Mouse (Mus musculus) G1E (cell line): Measurements from ENCODE around the gene Calm3. TPM values are rescaled to one million over a fixed set of nuclear protein-coding genes. Genes with fewer than 3 reads are reported as not detected.
"Not testable (repeated sequence)": the region's sequence is repeated elsewhere in the genome, so short reads cannot be mapped to it uniquely, and the experiment has no call there.

Source experiments
- ATAC-seq: 2 replicates; pipeline ENCODE4 v1.8.0; 2016; ENCODE audit warnings: mild to moderate bottlenecking; ENCODE audit not compliant: insufficient number of reproducible peaks, poor library complexity, low FRiP score, severe bottlenecking; ENCODE audit errors: extremely low read depth
- DNase-seq: peaks from one replicate; pipeline ENCODE4 v3.0.0; 2012; ENCODE audit warnings: low spot score
- H3K27me3 ChIP-seq: 2 replicates; pipeline ENCODE4 v1.6.1; 2012; ENCODE audit warnings: mild to moderate bottlenecking, low read length, inconsistent platforms; ENCODE audit not compliant: insufficient read depth
- H3K36me3 ChIP-seq: replicated peaks from 2 replicates; pipeline ENCODE3; 2012; ENCODE audit warnings: mild to moderate bottlenecking, inconsistent platforms
- H3K4me1 ChIP-seq: 2 replicates; pipeline ENCODE4 v1.6.1; 2012; ENCODE audit warnings: low read depth, low read length, inconsistent platforms, mixed read lengths; ENCODE audit not compliant: insufficient read depth
- H3K4me3 ChIP-seq: 2 replicates; pipeline ENCODE4 v1.5.1; 2012; ENCODE audit warnings: low read depth, mild to moderate bottlenecking, inconsistent platforms, low read length, moderate library complexity, mixed read lengths
- H3K9me3 ChIP-seq: replicated peaks from 2 replicates; pipeline ENCODE4 v1.6.1; 2012; ENCODE audit warnings: inconsistent platforms
- CTCF ChIP-seq: IDR thresholded peaks from 2 replicates; pipeline ENCODE4 v1.5.1; 2012; ENCODE audit warnings: low read depth, low read length, inconsistent platforms, mixed read lengths
- GATA1 ChIP-seq: IDR thresholded peaks from 2 replicates; pipeline ENCODE4 v1.6.1; 2012; ENCODE audit warnings: borderline replicate concordance, low read length, inconsistent platforms, mixed read lengths
- GATA2 ChIP-seq: IDR thresholded peaks from 2 replicates; pipeline ENCODE4 v1.6.1; 2012; ENCODE audit warnings: low read depth, low read length, inconsistent platforms, borderline replicate concordance
- POLR2AphosphoS5 ChIP-seq: IDR thresholded peaks from 2 replicates; pipeline ENCODE4 v1.6.1; 2012; ENCODE audit warnings: low read depth, low read length, inconsistent platforms; ENCODE audit not compliant: insufficient replicate concordance
- TAL1 ChIP-seq: conservative IDR thresholded peaks from 2 replicates; pipeline ENCODE4 v1.6.1; 2012; ENCODE audit warnings: low read depth, low read length, inconsistent platforms, mixed read lengths
- polyA plus RNA-seq: library from polyadenylated mRNA; stranded (reverse); fragments of >175 nt; gene quantifications from 2 replicates; pipeline ENCODE4 v1.2.3, GENCODE M21; 2012
- total RNA-seq, 2 experiments: library from RNA; stranded (forward) in 1 of 2; stranded (reverse) in 1 of 2; fragments of 200-1000 nt in 1 of 2; fragments of >200 nt in 1 of 2; fragmentation: Nextera tagmentation in 1 of 2; gene quantifications; 2 replicates each; pipeline ENCODE4 v1.2.3; 2014 to 2017

Gene Calm3
- total and polyA plus RNA-seq, 3 experiments = 157 to 792 (median 344) TPM

- Histone ChIP-seq H3K4me1 (peaks cover 5% of the 10 kb centered on the region; the same call in 1 of the 2 replicates), H3K4me3 (no peak overlapping the region), H3K36me3 (no peaks in the 10 kb centered on the region), H3K27me3 (peaks cover 21% of the 10 kb centered on the region), H3K9me3 (no peaks in the 10 kb centered on the region)
- no peak for TF ChIP-seq CTCF
- TF ChIP-seq POLR2AphosphoS5 = no peak
- no peak for TF ChIP-seq GATA1
- TF ChIP-seq GATA2 = no peak
- no peak for TF ChIP-seq TAL1
- ATAC-seq = no peak
- DNase-seq = no peak
Measured at GRCm38 (mm10) chr7:16955712-16956111, 31.8 kb upstream of the Calm3 start.

DNA sequence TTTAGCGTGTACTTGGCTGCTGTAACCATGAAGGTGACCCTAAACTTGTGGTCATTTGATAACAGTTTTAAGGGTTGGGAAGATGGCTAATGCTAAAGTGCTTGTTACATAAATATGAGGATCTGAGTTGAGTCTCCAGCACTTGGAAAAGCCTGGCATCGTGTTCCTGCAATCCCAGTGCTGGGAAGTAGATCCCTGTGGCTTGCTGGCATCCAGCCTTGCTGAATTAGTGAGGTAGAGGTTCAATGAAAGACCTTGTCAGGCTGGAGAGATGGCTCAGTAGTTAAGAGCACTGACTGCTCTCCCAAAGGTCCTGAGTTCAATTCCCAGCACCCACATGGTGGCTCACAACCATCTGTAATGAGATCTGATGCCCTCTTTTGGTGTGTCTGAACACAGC lies 29.9 kb upstream of the Calm3 start:
- not testable (repeated sequence) for ATAC-seq, H3K4me3 ChIP-seq, H3K36me3 ChIP-seq, DNase-seq, H3K9me3 ChIP-seq
- peaks cover 23% of the 10 kb centered on the region for H3K27me3 ChIP-seq
- peaks cover 13% of the 10 kb centered on the region for H3K4me1 ChIP-seq

GRCm38 (mm10) chr7:16950861-16951635 lies 27.1 kb upstream of the Calm3 start:
- DNase-seq (peak; percentile 53), ATAC-seq (peak; percentile 83)
- Histone ChIP-seq H3K36me3 (no peaks in the 10 kb centered on the region), H3K9me3 (no peaks in the 10 kb centered on the region), H3K4me3 (no peak overlapping the region), H3K27me3 (peaks cover 24% of the 10 kb centered on the region), H3K4me1 (peaks cover 13% of the 10 kb centered on the region)
- TF ChIP-seq CTCF (peak; percentile 74), GATA1 (no peak), GATA2 (no peak), TAL1 (no peak), POLR2AphosphoS5 (no peak)

- H3K36me3 ChIP-seq = no peaks in the 10 kb centered on the region
- TF ChIP-seq CTCF (peak; percentile 8; the same call in 1 of the 2 replicates), TAL1 (no peak)
- no peak for ATAC-seq
- peaks cover under 1% of the 10 kb centered on the region; the same call in 1 of the 2 replicates for H3K9me3 ChIP-seq
- no peak for DNase-seq
- peaks cover 13% of the 10 kb centered on the region for H3K4me1 ChIP-seq
- H3K27me3 ChIP-seq = peaks cover 24% of the 10 kb centered on the region
- 0 out of 2 replicates have a peak overlapping the region, but pooled peaks have one; percentile 23 for H3K4me3 ChIP-seq
Measured at GRCm38 (mm10) chr7:16949908-16950841, 26.3 kb upstream of the Calm3 start.

- Histone ChIP-seq H3K4me1 (peaks cover 9% of the 10 kb centered on the region), H3K27me3 (peaks cover 28% of the 10 kb centered on the region), H3K4me3 (no peak overlapping the region), H3K36me3 (no peaks in the 10 kb centered on the region), H3K9me3 (peaks cover 9% of the 10 kb centered on the region)
- no peak for TF ChIP-seq GATA2
- no peak for TF ChIP-seq POLR2AphosphoS5
- no peak for TF ChIP-seq GATA1
- TF ChIP-seq CTCF = no peak
- no peak for TF ChIP-seq TAL1
- ATAC-seq = no peak
- no peak for DNase-seq
Measured at GRCm38 (mm10) chr7:16948923-16949458, 25.1 kb upstream of the Calm3 start.

GRCm38 (mm10) chr7:16947959-16948361 lies 24.0 kb upstream of the Calm3 start:
- Histone ChIP-seq H3K27me3 (peaks cover 30% of the 10 kb centered on the region), H3K9me3 (peaks cover 9% of the 10 kb centered on the region), H3K4me1 (peaks cover 9% of the 10 kb centered on the region), H3K4me3 (no peak overlapping the region), H3K36me3 (no peaks in the 10 kb centered on the region)
- no peak for DNase-seq
- no peak for TF ChIP-seq POLR2AphosphoS5
- no peak for TF ChIP-seq CTCF
- no peak for TF ChIP-seq TAL1
- TF ChIP-seq GATA1 = no peak
- no peak for TF ChIP-seq GATA2
- ATAC-seq = no peak
